Mouse (Mus musculus) gastrocnemius, adult 2 months (tissue): Measurements from ENCODE around the gene Tenm1. TPM values are rescaled to one million over a fixed set of nuclear protein-coding genes. Genes with fewer than 3 reads are reported as not detected.

Source experiments
- DNase-seq: peaks from one replicate; pipeline ENCODE4 v3.0.0; 2022
- H3K27ac ChIP-seq: fragments of 200-600 bp; 2 replicates; pipeline ENCODE4 v1.8.1; 2022; ENCODE audit warnings: mild to moderate bottlenecking
- H3K4me3 ChIP-seq: fragments of 200-600 bp; 2 replicates; pipeline ENCODE4 v1.8.1; 2022; ENCODE audit warnings: mild to moderate bottlenecking, moderate library complexity
- CTCF ChIP-seq: fragments of 200-600 bp; IDR thresholded peaks from 2 replicates; pipeline ENCODE4 v1.8.1; 2022; ENCODE audit warnings: antibody characterized with exemption, mild to moderate bottlenecking, moderate library complexity
- intact Hi-C: fragments of 180-260 bp; cut with DNase I; formaldehyde crosslinking; loops from one replicate; pipeline ENCODE4 v1.15.1; 2025
- total RNA-seq, 2 experiments: library from RNA; stranded (reverse); gene quantifications; 2 replicates each; pipeline ENCODE4 v1.2.3; 2021

The Tenm1 gene
- total RNA-seq, 2 experiments from 2014 or later, result not detected

- no peak for DNase-seq
- no peak for TF ChIP-seq CTCF
- intact Hi-C loops, result loop anchor here (10.0 kb wide), 1 partner anchor 70 kb away; no protein-coding TSS in a partner anchor
- Histone ChIP-seq H3K27ac (no peak overlapping the region), H3K4me3 (no peak overlapping the region)
These were observed 223.9 kb downstream of the Tenm1 start for GRCm38 (mm10) chrX:43205003-43205402.

DNA sequence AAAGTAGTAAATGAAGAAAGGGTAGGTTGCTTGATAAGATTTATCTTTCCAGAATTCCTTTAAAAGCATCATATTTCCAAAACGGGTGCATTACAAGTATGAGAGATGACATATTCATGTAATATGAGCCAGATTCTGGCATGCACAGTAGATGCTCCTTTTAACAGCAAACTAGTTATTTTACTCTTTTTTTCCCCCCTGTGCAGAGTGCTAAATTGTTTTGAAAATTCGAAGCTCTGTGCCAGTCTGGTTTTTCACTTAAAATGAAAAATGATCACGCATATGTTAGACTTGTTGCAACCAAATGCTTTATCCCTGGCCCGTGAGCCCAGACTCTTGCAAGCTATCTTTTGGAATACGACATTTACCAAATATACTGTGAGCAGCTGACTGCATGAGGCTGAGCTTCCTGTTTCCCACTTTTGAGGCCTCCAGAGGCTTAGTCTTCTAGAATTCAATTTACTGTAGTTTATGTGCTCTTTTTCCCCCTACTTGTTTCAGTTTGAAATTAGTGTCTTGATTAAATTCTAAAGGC is 226.6 kb downstream of the Tenm1 start:
- no peak for DNase-seq
- no peak overlapping the region for H3K27ac ChIP-seq
- TF ChIP-seq CTCF, result no peak
- H3K4me3 ChIP-seq, result no peak overlapping the region
- intact Hi-C loops, result loop anchor here (10.0 kb wide), 1 partner anchor 72 kb away; no protein-coding TSS in a partner anchor

DNA sequence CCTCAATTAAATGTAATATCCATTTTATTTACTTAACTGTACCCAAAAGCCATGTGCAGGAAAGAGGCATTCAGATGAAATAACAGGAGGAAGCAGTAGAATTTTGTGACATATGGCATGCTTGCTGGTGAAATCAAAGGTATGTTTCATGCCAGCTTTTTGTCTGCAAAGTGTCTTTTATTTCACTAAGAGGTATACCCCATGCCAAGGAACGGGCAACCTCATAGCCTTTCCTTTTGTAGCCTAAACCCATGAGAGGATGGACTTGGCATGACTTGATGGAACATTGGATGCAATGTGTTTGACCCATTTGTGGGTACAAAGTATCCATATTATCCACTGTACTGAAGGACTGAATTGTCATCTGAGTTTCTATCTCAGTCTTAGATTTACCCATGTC is 246.0 kb downstream of the Tenm1 start:
- TF ChIP-seq CTCF, result no peak
- intact Hi-C loops, result no loop called here
- Histone ChIP-seq H3K27ac (no peak overlapping the region), H3K4me3 (no peak overlapping the region)
- DNase-seq, result no peak

DNA sequence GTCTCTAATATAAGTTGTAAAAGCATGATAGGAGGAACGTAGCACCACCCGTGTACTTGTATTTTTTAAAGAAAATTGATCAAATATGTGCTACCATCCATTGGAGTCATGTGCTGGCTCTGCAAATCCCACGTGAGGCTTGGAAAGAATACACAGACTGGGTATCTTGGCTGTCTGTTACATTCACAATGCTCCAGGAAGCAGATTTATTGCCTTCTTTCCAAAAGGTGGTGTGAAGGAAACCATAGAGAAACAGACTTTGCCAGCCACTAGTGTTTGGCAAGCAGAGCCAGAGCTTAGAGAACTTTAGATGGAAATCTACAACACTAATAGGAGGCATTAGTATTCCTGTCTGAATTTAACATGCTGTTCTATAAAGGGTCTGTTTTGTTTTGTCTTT is 277.4 kb downstream of the Tenm1 start:
- Histone ChIP-seq H3K27ac (no peak overlapping the region), H3K4me3 (no peak overlapping the region)
- intact Hi-C loops, result no loop called here
- DNase-seq, result no peak
- TF ChIP-seq CTCF, result no peak

GRCm38 (mm10) chrX:43129696-43130095 is 299.2 kb downstream of the Tenm1 start:
- no peak for DNase-seq
- no peak for TF ChIP-seq CTCF
- intact Hi-C loops, result no loop called here
- Histone ChIP-seq H3K27ac (no peak overlapping the region), H3K4me3 (no peak overlapping the region)

DNA sequence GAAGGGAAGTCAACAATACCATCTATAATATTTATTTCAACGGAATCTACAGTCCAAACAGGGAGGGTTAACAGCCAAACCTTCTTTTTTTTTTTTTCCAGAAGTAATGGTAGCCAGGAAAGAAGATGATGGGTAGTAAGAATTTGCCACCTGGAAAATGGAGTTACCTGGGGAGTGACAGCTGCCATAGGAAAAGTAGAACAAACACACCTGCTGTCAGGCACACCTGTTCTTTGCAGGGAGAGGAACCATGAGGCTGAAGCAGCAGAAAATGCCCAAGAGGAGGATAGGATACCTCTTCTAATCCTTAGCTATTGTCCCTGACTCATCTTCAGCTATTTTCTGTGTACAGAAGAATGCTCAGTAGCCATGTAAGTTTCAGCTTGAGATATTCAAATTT is 306.4 kb downstream of the Tenm1 start:
- no peak for TF ChIP-seq CTCF
- intact Hi-C loops, result no loop called here
- no peak overlapping the region for H3K4me3 ChIP-seq
- no peak for DNase-seq
- no peak overlapping the region for H3K27ac ChIP-seq

DNA sequence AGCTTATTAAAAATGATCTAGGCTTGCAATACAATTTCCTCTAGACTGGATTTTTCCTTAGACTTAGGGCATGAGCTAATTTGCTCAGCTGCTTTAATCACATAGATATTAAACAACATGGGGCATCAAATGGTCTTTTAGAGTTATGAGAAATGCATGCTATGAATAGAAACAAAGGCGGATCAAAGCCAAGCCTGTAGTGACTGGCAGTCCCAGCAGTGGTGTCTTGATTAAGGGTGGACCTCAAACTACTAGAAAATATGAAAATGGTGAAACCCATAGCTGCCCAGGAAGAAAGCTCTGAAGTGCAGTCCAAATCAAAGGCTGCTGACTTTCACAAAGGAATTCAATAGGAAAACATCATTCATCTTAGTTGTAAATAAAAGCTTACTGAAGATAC is 306.9 kb downstream of the Tenm1 start:
- no peak for DNase-seq
- Histone ChIP-seq H3K27ac (no peak overlapping the region), H3K4me3 (no peak overlapping the region)
- no peak for TF ChIP-seq CTCF
- intact Hi-C loops, result no loop called here

DNA sequence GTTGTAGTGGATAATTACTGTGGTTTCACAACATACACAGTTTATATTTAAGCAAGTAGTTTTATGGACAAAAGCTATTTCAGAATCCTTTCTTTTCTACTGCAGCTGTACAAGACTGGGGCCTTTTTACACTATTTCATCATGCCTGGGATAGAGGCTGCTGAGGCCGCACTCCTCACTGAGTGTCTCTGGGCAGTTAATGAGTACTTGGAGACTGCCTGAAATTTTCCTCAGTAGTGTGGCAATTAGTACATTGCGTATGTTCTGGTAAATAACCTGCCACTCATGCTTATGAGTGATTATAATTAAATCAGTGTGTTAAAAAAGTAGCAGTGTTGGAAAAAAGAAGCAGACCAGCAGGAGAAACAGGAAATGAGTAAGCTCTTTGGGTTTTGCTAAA is 442.8 kb downstream of the Tenm1 start:
- TF ChIP-seq CTCF, result no peak
- intact Hi-C loops, result no loop called here
- Histone ChIP-seq H3K27ac (no peak overlapping the region), H3K4me3 (no peak overlapping the region)
- DNase-seq, result no peak

DNA sequence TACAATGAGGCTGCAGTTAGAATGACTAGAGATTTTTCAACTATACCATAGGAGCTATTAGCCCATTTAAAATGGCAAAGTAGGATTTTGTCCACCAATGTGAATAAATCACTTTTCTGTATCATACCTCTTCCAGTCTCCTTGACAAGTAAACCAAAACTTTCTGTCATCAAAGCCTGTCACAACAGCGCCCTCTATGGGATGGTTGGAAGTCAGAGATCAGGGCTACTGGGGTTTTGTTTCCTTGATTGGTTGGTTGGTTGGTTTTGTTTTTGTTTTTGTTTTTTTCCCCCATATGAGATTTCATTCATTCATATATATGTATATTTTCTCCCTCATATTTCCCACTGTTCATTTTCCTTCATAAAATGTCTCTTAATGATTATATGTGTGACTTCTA is 455.4 kb downstream of the Tenm1 start:
- TF ChIP-seq CTCF, result peak; percentile 46
- no peak for DNase-seq
- intact Hi-C loops, result no loop called here
- H3K4me3 ChIP-seq, result no peak overlapping the region
- H3K27ac ChIP-seq, result no peak overlapping the region

DNA sequence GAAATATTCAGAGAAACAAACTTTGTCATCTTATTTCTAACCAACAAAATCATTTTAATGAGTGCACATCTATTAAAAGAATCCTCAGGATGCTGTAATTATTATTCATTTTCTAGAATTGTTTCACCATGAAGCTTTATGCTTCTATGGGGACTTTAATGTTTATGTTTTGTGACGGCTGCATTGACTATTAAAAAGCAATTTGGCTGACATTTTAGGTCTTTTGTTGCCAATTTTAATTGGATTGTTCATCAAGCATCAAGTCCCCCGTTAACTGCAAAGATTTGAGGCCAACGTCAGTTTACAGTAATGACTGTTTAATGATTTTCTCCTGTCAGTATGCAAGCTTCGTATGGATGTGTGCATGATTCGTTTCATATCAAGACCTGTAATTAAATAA is 461.3 kb downstream of the Tenm1 start:
- intact Hi-C loops, result no loop called here

GRCm38 (mm10) chrX:42861731-42862130 is 567.2 kb downstream of the Tenm1 start:
- H3K27ac ChIP-seq, result no peak overlapping the region
- no peak for DNase-seq
- no peak for TF ChIP-seq CTCF
- intact Hi-C loops, result no loop called here
- H3K4me3 ChIP-seq, result no peak overlapping the region

More for the DNA sequence above, 461.3 kb downstream of the Tenm1 start:
- Histone ChIP-seq H3K27ac (no peak overlapping the region), H3K4me3 (no peak overlapping the region)
- TF ChIP-seq CTCF, result no peak
- no peak for DNase-seq

GRCm38 (mm10) chrX:42781566-42781965 is 647.4 kb downstream of the Tenm1 start:
- no peak for DNase-seq
- no peak for TF ChIP-seq CTCF
- Histone ChIP-seq H3K27ac (no peak overlapping the region), H3K4me3 (no peak overlapping the region)
- intact Hi-C loops, result no loop called here

- no peak for DNase-seq
- no peak for TF ChIP-seq CTCF
- intact Hi-C loops, result no loop called here
These were observed 710.7 kb downstream of the Tenm1 start for GRCm38 (mm10) chrX:42718078-42718785.

DNA sequence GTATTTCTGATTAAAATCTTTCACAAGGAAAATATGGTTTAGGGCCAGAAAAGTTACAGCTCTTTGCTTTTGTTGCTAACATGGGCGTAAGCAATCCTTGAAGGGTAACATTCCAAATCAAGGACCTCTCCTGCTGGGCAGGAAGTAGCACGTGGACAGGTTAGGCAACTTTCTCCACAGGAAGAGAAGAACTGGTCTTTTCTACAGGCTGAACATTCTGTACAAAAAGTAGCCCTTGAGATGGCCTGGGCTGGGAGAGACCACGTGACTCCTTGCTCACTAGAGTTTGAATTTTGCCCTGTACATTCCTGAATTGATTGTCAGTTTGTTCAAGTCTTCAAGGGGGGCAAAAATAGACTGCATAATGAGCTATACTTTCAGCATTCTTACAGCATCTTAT is 728.6 kb downstream of the Tenm1 start:
- TF ChIP-seq CTCF, result no peak
- intact Hi-C loops, result no loop called here

More at GRCm38 (mm10) chrX:42718078-42718785, 710.7 kb downstream of the Tenm1 start:
- no peak overlapping the region for H3K4me3 ChIP-seq
- H3K27ac ChIP-seq, result no peak overlapping the region

More for the DNA sequence above, 728.6 kb downstream of the Tenm1 start:
- Histone ChIP-seq H3K4me3 (no peak overlapping the region), H3K27ac (no peak overlapping the region)
- no peak for DNase-seq
